ENCODE assay signal across 18 mouse cellular contexts in genomic region chr5:141404651-141405050, GRCm38 (mm10).
A peak's percentile ranks its signal among the peaks of the same experiment; 100 is the strongest.
DNase-seq lines count a peak whose midpoint lies in the region; ATAC-seq and TF ChIP-seq lines count a peak whose summit lies in the region.
"Had no signal": no experiment of that assay in that cellular context is flagged by ENCODE, and none has a peak within 500 bp of the region (broad histone marks: within the 10 kb centered on the region; RNA-seq: fewer than 3 reads in every experiment).

No protein-coding gene starts in this region.

- peaks cover 14% of the 10 kb centered on the region for H3K4me1 ChIP-seq in hindbrain, embryonic 10.5 days (replicated peaks)
- H3K4me1 ChIP-seq in hindbrain, postnatal 0 days (ENCODE audit: insufficient read depth, low read length) = no peaks in the 10 kb centered on the region
- H3K4me1 ChIP-seq in embryonic facial prominence, embryonic 10.5 days = peaks cover 16% of the 10 kb centered on the region
- H3K4me1 ChIP-seq in embryonic facial prominence, embryonic 15.5 days = peaks cover 9% of the 10 kb centered on the region; the same call in 1 of the 2 replicates

- no peaks in the 10 kb centered on the region for H3K27me3 ChIP-seq in hindbrain, embryonic 10.5 days (ENCODE audit: insufficient read depth, poor library complexity, severe bottlenecking)
- no peaks in the 10 kb centered on the region for H3K27me3 ChIP-seq in hindbrain, postnatal 0 days (ENCODE audit: insufficient read depth, low read length)
- no peaks in the 10 kb centered on the region for H3K27me3 ChIP-seq in embryonic facial prominence, embryonic 10.5 days (replicated peaks; ENCODE audit: low read depth, poor library complexity, severe bottlenecking)
- H3K27me3 ChIP-seq in embryonic facial prominence, embryonic 15.5 days = no peaks in the 10 kb centered on the region
- H3K27me3 ChIP-seq: forebrain, embryonic 13.5 days; heart, embryonic 13.5 days had no signal

- no peak for TF ChIP-seq CTCF in hindbrain, postnatal 0 days (IDR thresholded peaks at IDR 0.05; ENCODE audit: low read depth)

- no peak for ATAC-seq in hindbrain, postnatal 0 days
- peak; percentile 69 for ATAC-seq in embryonic facial prominence, embryonic 15.5 days (ENCODE audit: insufficient number of reproducible peaks, low FRiP score, low TSS enrichment, low read depth)
- no peak for ATAC-seq in granulocyte monocyte progenitor cell, adult 5-6 weeks (replicated peaks; ENCODE audit: poor library complexity, severe bottlenecking)
- ATAC-seq: forebrain, embryonic 13.5 days; intestine, embryonic 16.5 days had no signal

- WGBS in hindbrain, embryonic 10.5 days = 31% methylated on average over 2 of the region's 2 CpGs
- WGBS in hindbrain, postnatal 0 days = 51% methylated on average over 2 of the region's 2 CpGs
- WGBS in embryonic facial prominence, embryonic 10.5 days = 16% methylated on average over 2 of the region's 2 CpGs
- 26% methylated on average over 2 of the region's 2 CpGs for WGBS in embryonic facial prominence, embryonic 15.5 days

- peak overlapping the region; percentile 18; the same call in 1 of the 2 replicates for H3K27ac ChIP-seq in hindbrain, embryonic 10.5 days
- no peak overlapping the region for H3K27ac ChIP-seq in hindbrain, postnatal 0 days
- H3K27ac ChIP-seq in embryonic facial prominence, embryonic 10.5 days (replicated peaks) = peak overlapping the region; percentile 51
- no peak overlapping the region for H3K27ac ChIP-seq in embryonic facial prominence, embryonic 15.5 days (replicated peaks)
- H3K27ac ChIP-seq: forebrain, embryonic 13.5 days; heart, embryonic 13.5 days; hindbrain, embryonic 14.5 days had no signal

- H3K9me3 ChIP-seq in hindbrain, embryonic 10.5 days = no peaks in the 10 kb centered on the region
- no peaks in the 10 kb centered on the region for H3K9me3 ChIP-seq in hindbrain, postnatal 0 days (ENCODE audit: low read length)
- no peaks in the 10 kb centered on the region for H3K9me3 ChIP-seq in embryonic facial prominence, embryonic 10.5 days
- no peaks in the 10 kb centered on the region for H3K9me3 ChIP-seq in embryonic facial prominence, embryonic 15.5 days (replicated peaks)
- H3K9me3 ChIP-seq: forebrain, embryonic 13.5 days; heart, embryonic 13.5 days had no signal

- no peak overlapping the region for H3K4me3 ChIP-seq in hindbrain, embryonic 10.5 days
- H3K4me3 ChIP-seq in hindbrain, postnatal 0 days (ENCODE audit: low read length) = no peak overlapping the region
- H3K4me3 ChIP-seq in embryonic facial prominence, embryonic 10.5 days = no peak overlapping the region
- no peak overlapping the region for H3K4me3 ChIP-seq in embryonic facial prominence, embryonic 15.5 days (replicated peaks)
- H3K4me3 ChIP-seq: forebrain, embryonic 13.5 days; heart, embryonic 13.5 days had no signal

- H3K36me3 ChIP-seq in hindbrain, embryonic 10.5 days = no peaks in the 10 kb centered on the region
- no peaks in the 10 kb centered on the region for H3K36me3 ChIP-seq in hindbrain, postnatal 0 days (ENCODE audit: insufficient read depth, low read length)
- no peaks in the 10 kb centered on the region for H3K36me3 ChIP-seq in embryonic facial prominence, embryonic 10.5 days (replicated peaks)
- no peaks in the 10 kb centered on the region for H3K36me3 ChIP-seq in embryonic facial prominence, embryonic 15.5 days
- H3K36me3 ChIP-seq: heart, embryonic 13.5 days had no signal

- no peak overlapping the region for H3K4me2 ChIP-seq in hindbrain, postnatal 0 days (ENCODE audit: low read depth, low read length)
- H3K4me2 ChIP-seq in embryonic facial prominence, embryonic 15.5 days (replicated peaks) = no peak overlapping the region
- H3K4me2 ChIP-seq: forebrain, embryonic 13.5 days; heart, embryonic 13.5 days; hindbrain, embryonic 14.5 days had no signal

- H3K9ac ChIP-seq in hindbrain, postnatal 0 days (replicated peaks; ENCODE audit: low read length) = no peak overlapping the region
- H3K9ac ChIP-seq in embryonic facial prominence, embryonic 15.5 days = no peak overlapping the region
- H3K9ac ChIP-seq: forebrain, embryonic 13.5 days; heart, embryonic 13.5 days; hindbrain, embryonic 14.5 days had no signal

- DNase-seq in embryo, embryonic 11 days = peak; percentile 36
- no peak for DNase-seq in embryo, embryonic 9.5 days (ENCODE audit: extremely low spot score)
- DNase-seq in hindbrain, embryonic 10.5 days (ENCODE audit: low spot score) = no peak
- no peak for DNase-seq in hindbrain, postnatal 0 days (ENCODE audit: low spot score)
- DNase-seq in embryonic facial prominence, embryonic 10.5 days (ENCODE audit: low spot score) = peak; percentile 45
- DNase-seq in ovary, postnatal 36 days (ENCODE audit: low spot score) = no peak
- DNase-seq: adrenal gland, postnatal 10 days; cerebellum, adult 11 months; cerebellum, adult 8-10 months; cerebellum, postnatal 36 days; gastrocnemius, postnatal 10 days; kidney, adult 9 months had no signal

Comparison
In these comparisons a context has a peak if more than half of its experiments do, and no peak if none do; other contexts are left out.
1. DNase-seq: peak in embryo, embryonic 11 days (single experiment) and embryonic facial prominence, embryonic 10.5 days (single experiment); none in embryo, embryonic 9.5 days (single experiment), hindbrain, embryonic 10.5 days (single experiment), hindbrain, postnatal 0 days (single experiment) and ovary, postnatal 36 days (single experiment).
2. H3K27ac ChIP-seq: peak in hindbrain, embryonic 10.5 days (single experiment) and embryonic facial prominence, embryonic 10.5 days (single experiment); none in hindbrain, postnatal 0 days (single experiment) and embryonic facial prominence, embryonic 15.5 days (single experiment).